Mouse (Mus musculus) brain, embryonic 14.5 days (tissue): ENCODE data around the gene Gsta2.

Experiments used
- CTCF ChIP-seq: fragments of 200-500 bp; IDR thresholded peaks from 2 replicates; pipeline ENCODE4 v1.5.1; 2012; ENCODE audit warnings: inconsistent platforms, mild to moderate bottlenecking, moderate library complexity, borderline replicate concordance; ENCODE audit not compliant: insufficient read depth, insufficient read length; ENCODE audit errors: extremely low read depth
- POLR2A ChIP-seq: fragments of 200-500 bp; IDR thresholded peaks from 2 replicates; pipeline ENCODE4 v1.6.1; 2012; ENCODE audit warnings: mild to moderate bottlenecking, inconsistent platforms, borderline replicate concordance; ENCODE audit not compliant: poor library complexity, insufficient read depth, insufficient read length, severe bottlenecking; ENCODE audit errors: extremely low read depth

DNA sequence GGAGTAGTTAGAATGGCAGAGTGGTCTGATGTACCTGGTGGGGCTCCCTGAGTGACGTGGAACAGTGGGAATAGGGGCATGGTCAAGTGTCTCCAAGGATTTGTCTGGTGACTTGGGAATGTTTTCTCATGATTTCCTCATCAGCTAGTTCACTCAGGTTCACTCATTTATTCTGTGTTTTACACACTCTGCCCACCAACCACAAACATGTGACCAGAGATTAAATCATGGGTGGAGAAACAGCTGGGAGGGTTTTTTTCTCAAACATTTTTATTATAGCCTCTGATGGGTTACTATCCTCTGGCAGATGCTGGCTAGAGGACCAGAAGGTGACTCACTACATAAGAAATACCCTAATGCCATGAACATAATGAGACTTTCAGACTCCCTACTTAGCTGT is 57.4 kb downstream of the Gsta2 start:
- TF ChIP-seq POLR2A (no peak), CTCF (no peak)
